Mouse (Mus musculus) hindbrain, embryonic 13.5 days (tissue): ENCODE data around the gene Fdps. TPM values are rescaled to one million over a fixed set of nuclear protein-coding genes. Genes with fewer than 3 reads are reported as not detected.

Source experiments
- ATAC-seq: fragments of 200-750 bp; cut with Nextera tagmentation; 2 replicates; pipeline ENCODE4 v1.8.0; 2017; ENCODE audit warnings: moderate TSS enrichment; ENCODE audit not compliant: low FRiP score
- H3K27ac ChIP-seq: fragments of 300-500 bp; sonication (generic); 2 replicates; pipeline ENCODE4 v1.5.1; 2015; ENCODE audit warnings: inconsistent platforms, mild to moderate bottlenecking, moderate library complexity
- H3K27me3 ChIP-seq: fragments of 300-500 bp; sonication (generic); 2 replicates; pipeline ENCODE4 v1.6.1; 2015; ENCODE audit warnings: mild to moderate bottlenecking, inconsistent platforms
- H3K36me3 ChIP-seq: fragments of 300-500 bp; sonication (generic); 2 replicates; pipeline ENCODE4 v1.6.1; 2015; ENCODE audit warnings: mild to moderate bottlenecking, inconsistent platforms
- H3K4me1 ChIP-seq: fragments of 300-500 bp; sonication (generic); replicated peaks from 2 replicates; pipeline ENCODE4 v1.6.1; 2015; ENCODE audit warnings: inconsistent platforms
- H3K4me2 ChIP-seq: fragments of 300-500 bp; sonication (generic); 2 replicates; pipeline ENCODE4 v1.6.1; 2015; ENCODE audit warnings: inconsistent platforms, mild to moderate bottlenecking, moderate library complexity
- H3K4me3 ChIP-seq: fragments of 300-500 bp; sonication (generic); 2 replicates; pipeline ENCODE4 v1.5.1; 2015; ENCODE audit warnings: mild to moderate bottlenecking, inconsistent platforms
- H3K9ac ChIP-seq: fragments of 300-500 bp; sonication (generic); 2 replicates; pipeline ENCODE4 v1.6.1; 2015; ENCODE audit warnings: mild to moderate bottlenecking, inconsistent platforms
- H3K9me3 ChIP-seq: fragments of 300-500 bp; sonication (generic); 2 replicates; pipeline ENCODE4 v1.6.1; 2016; ENCODE audit warnings: inconsistent platforms
- WGBS: fragments of 180-500 bp; shearing (Covaris S2); methylation state at CpG from one replicate; pipeline ENCODE4 v1.1.7; 2015; 5-methylcytosine and 5-hydroxymethylcytosine counted together
- polyA plus RNA-seq: library from polyadenylated mRNA; unstranded; fragments of >200 nt; fragmentation: Nextera tagmentation; extraction: Ambion mirVana; gene quantifications from 2 replicates; pipeline ENCODE4 v1.2.1, GENCODE M21; 2015

Gene Fdps
- polyA plus RNA-seq, 1 experiment from 2014 or later = 312 TPM

DNA sequence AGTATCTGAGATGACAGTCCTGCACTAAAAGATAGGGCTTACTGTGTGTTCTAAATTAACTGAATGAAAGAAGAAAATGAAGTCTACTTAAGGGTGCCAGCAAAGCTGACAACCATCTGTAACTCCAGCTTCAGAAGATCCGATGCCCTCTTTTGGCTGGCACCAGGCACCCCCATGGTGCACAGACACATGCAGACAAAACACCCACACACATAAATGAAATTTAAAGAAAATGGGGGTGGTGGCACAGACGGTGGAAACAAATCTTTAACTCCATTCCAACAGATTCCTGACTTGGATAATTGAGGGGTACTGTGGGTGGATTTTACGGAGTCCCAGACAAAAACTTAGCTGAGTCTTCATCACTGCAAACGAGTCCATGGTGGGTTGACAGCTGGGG is 30.1 kb upstream of the Fdps start:
- peak overlapping the region; percentile 72; the same call in 1 of the 2 replicates for H3K9ac ChIP-seq
- peak overlapping the region; percentile 37; the same call in 1 of the 2 replicates for H3K4me3 ChIP-seq
- H3K27ac ChIP-seq = no peak overlapping the region
- peak overlapping the region; percentile 63 for H3K4me2 ChIP-seq
- WGBS = 42% methylated on average over 4 of the region's 4 CpGs
- no peak for ATAC-seq
- H3K27me3 ChIP-seq = peaks cover 13% of the 10 kb centered on the region; the same call in 1 of the 2 replicates
- no peaks in the 10 kb centered on the region for H3K9me3 ChIP-seq
- no peaks in the 10 kb centered on the region for H3K36me3 ChIP-seq
- H3K4me1 ChIP-seq = peaks cover 7% of the 10 kb centered on the region

- H3K4me1 ChIP-seq = peaks cover 7% of the 10 kb centered on the region
- H3K27ac ChIP-seq = no peak overlapping the region
- 90% methylated on average over 3 of the region's 3 CpGs for WGBS
- no peak overlapping the region for H3K4me3 ChIP-seq
- H3K9ac ChIP-seq = no peak overlapping the region
- H3K27me3 ChIP-seq = peaks cover 6% of the 10 kb centered on the region; the same call in 1 of the 2 replicates
- H3K4me2 ChIP-seq = no peak overlapping the region
- ATAC-seq = no peak
- no peaks in the 10 kb centered on the region for H3K36me3 ChIP-seq
- H3K9me3 ChIP-seq = no peaks in the 10 kb centered on the region
These were observed 28.1 kb upstream of the Fdps start for GRCm38 (mm10) chr3:89129908-89130307.

DNA sequence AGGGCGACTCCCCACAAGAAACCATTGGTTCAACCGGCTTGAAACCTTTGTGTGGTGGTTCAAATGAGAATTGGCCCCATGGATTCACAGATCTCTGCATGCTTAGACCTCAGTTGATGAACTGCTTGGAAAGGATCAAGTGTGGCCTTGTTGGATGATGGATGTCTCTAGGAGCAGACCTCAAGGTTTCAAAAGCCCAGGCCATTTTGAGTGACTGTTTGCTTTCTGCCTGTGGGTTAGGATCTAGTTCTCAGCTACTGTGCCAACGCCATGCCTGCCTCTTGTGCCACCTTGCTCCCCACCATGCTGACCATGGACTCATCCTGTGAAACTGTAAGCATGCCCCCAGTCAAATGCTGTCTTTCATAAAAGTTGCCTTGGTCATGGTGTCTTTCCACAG is 24.2 kb upstream of the Fdps start:
- H3K9me3 ChIP-seq = no peaks in the 10 kb centered on the region
- H3K27ac ChIP-seq = no peak overlapping the region
- WGBS = 92% methylated on average over 3 of the region's 3 CpGs
- H3K4me3 ChIP-seq = no peak overlapping the region
- no peak overlapping the region for H3K9ac ChIP-seq
- no peak overlapping the region for H3K4me2 ChIP-seq
- no peaks in the 10 kb centered on the region for H3K27me3 ChIP-seq
- H3K36me3 ChIP-seq = no peaks in the 10 kb centered on the region
- no peaks in the 10 kb centered on the region for H3K4me1 ChIP-seq
- no peak for ATAC-seq

DNA sequence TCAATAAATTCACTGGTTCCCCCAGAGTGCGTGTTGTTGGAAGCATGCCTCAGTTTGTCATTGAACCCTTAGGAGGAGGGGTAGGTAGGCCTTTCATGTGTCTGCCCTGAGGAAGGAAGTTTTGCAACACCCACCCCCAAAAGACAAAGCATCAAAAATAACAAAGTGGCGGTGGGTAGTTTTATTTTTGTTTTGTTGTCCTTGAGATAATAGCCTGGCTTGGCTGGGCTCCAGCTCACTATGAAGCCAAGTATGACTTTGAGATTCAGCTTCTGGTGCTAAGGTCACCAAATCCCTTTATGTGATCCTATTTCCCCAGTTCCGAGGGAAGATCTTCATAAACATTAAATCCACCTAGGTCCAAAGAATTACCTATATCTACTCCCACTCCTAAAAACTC is 22.5 kb upstream of the Fdps start:
- Histone ChIP-seq H3K36me3 (no peaks in the 10 kb centered on the region), H3K9ac (no peak overlapping the region), H3K4me2 (no peak overlapping the region), H3K9me3 (no peaks in the 10 kb centered on the region), H3K4me1 (no peaks in the 10 kb centered on the region), H3K27me3 (no peaks in the 10 kb centered on the region), H3K4me3 (no peak overlapping the region), H3K27ac (no peak overlapping the region)
- no peak for ATAC-seq
- WGBS = 87% methylated on average over 3 of the region's 3 CpGs

DNA sequence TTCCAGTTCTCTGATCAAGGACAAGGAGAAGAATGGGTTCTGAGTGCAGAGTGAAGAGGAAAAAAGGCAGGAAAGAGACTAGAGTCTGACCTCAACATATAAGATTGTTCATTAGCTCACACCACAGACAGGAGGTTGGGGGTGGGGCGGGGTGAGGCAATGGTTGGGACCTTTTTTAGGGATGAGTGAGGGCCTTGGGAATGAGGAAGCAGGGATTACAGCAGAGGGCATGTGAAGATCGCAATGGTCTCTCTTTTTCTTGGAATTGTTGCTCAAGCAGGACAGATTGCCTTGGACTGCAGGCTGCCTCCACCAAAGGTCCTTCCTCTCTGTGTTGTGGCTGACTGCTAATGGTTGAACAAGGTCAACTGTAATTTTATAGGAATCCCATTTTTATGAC is 21.6 kb upstream of the Fdps start:
- 83% methylated on average over 2 of the region's 2 CpGs for WGBS
- no peak overlapping the region for H3K4me2 ChIP-seq
- H3K9ac ChIP-seq = no peak overlapping the region
- H3K36me3 ChIP-seq = no peaks in the 10 kb centered on the region
- no peaks in the 10 kb centered on the region for H3K4me1 ChIP-seq
- no peaks in the 10 kb centered on the region for H3K9me3 ChIP-seq
- no peak for ATAC-seq
- H3K27me3 ChIP-seq = no peaks in the 10 kb centered on the region
- H3K4me3 ChIP-seq = no peak overlapping the region
- no peak overlapping the region for H3K27ac ChIP-seq

DNA sequence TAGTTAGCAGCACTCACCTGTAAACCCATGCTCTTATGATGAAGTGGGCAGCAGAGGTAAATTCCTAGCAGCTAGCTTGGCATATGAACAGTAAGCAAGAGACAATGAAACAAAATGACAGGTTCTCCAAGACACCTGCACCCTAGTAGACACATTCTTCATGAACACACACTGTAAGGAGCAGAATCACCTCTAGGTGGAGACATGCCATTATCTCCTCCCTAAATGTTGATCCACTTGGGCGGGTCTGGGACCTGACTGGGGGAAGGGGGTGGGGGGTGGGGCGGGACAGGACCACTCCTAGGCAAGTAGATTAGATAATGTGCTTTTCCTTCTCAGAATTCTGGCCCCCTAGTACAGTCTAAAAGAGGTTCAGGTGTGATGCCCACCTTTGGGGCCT is 13.8 kb upstream of the Fdps start:
- Histone ChIP-seq H3K27ac (no peak overlapping the region), H3K4me2 (no peak overlapping the region), H3K4me1 (no peaks in the 10 kb centered on the region), H3K4me3 (no peak overlapping the region), H3K36me3 (no peaks in the 10 kb centered on the region), H3K9me3 (no peaks in the 10 kb centered on the region), H3K27me3 (no peaks in the 10 kb centered on the region), H3K9ac (no peak overlapping the region)
- ATAC-seq = no peak
- WGBS = 0% methylated on average over 2 of the region's 2 CpGs

DNA sequence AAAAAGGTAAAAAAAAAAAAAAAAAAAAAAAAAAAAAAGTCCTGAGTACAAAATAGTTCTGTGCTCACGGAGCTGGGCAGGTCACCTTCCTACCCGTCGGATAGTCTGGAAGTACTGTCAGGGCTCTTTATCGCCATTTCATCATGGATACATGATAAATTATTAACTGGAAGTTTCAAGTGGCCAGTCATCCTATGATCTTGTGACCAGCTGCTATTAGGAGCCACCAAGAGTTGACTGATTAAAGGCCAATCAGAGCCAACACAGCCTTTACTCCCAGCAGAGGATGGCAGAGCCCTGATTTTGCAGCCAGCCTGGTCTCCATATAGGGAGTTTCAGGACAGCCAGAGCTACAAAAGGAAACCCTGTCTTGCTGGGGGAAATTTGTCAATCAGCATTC is 11.3 kb upstream of the Fdps start:
- Histone ChIP-seq H3K27me3 (no peaks in the 10 kb centered on the region), H3K9me3 (no peaks in the 10 kb centered on the region), H3K27ac (no peak overlapping the region), H3K4me1 (no peaks in the 10 kb centered on the region), H3K4me3 (no peak overlapping the region), H3K4me2 (no peak overlapping the region), H3K36me3 (no peaks in the 10 kb centered on the region), H3K9ac (no peak overlapping the region)
- ATAC-seq = no peak
- 89% methylated on average over 4 of the region's 4 CpGs for WGBS

DNA sequence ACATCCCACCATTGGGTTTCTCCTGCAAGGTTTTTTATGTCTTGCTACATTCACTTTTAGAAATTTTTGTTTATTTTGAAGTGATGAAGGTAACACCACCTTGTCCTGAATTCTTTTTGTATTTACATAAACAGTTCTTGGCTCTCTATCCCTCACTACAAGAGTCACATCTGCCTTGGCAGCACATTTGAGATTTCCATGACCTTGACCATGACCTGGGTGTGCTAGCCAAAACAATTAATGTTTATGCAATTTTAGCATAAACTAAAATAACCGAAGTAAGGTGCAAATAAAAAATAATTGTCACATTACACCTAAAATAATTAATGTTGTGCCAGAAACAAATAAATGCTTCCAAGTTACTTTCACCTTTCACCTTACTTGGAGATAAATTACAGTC is 6.4 kb upstream of the Fdps start:
- H3K4me3 ChIP-seq = no peak overlapping the region
- no peak overlapping the region for H3K27ac ChIP-seq
- no peaks in the 10 kb centered on the region for H3K36me3 ChIP-seq
- H3K27me3 ChIP-seq = no peaks in the 10 kb centered on the region
- H3K9me3 ChIP-seq = no peaks in the 10 kb centered on the region
- 76% methylated on average over 1 of the region's 1 CpGs for WGBS
- H3K4me1 ChIP-seq = no peaks in the 10 kb centered on the region
- no peak for ATAC-seq
- no peak overlapping the region for H3K9ac ChIP-seq
- no peak overlapping the region for H3K4me2 ChIP-seq

- no peak for ATAC-seq
- Histone ChIP-seq H3K4me3 (no peak overlapping the region), H3K27ac (no peak overlapping the region), H3K4me1 (peaks cover 2% of the 10 kb centered on the region; the same call in 1 of the 2 replicates), H3K36me3 (no peaks in the 10 kb centered on the region), H3K27me3 (no peaks in the 10 kb centered on the region), H3K9me3 (no peaks in the 10 kb centered on the region), H3K9ac (no peak overlapping the region), H3K4me2 (no peak overlapping the region)
- WGBS = 73% methylated on average over 3 of the region's 3 CpGs
These were observed 5.8 kb upstream of the Fdps start for GRCm38 (mm10) chr3:89107545-89107944.

GRCm38 (mm10) chr3:89106881-89107280 is 5.1 kb upstream of the Fdps start:
- ATAC-seq = no peak
- H3K27ac ChIP-seq = no peak overlapping the region
- H3K4me3 ChIP-seq = no peak overlapping the region
- no peaks in the 10 kb centered on the region for H3K36me3 ChIP-seq
- no peak overlapping the region for H3K9ac ChIP-seq
- H3K4me2 ChIP-seq = no peak overlapping the region
- peaks cover 6% of the 10 kb centered on the region for H3K4me1 ChIP-seq
- H3K27me3 ChIP-seq = no peaks in the 10 kb centered on the region
- no peaks in the 10 kb centered on the region for H3K9me3 ChIP-seq

DNA sequence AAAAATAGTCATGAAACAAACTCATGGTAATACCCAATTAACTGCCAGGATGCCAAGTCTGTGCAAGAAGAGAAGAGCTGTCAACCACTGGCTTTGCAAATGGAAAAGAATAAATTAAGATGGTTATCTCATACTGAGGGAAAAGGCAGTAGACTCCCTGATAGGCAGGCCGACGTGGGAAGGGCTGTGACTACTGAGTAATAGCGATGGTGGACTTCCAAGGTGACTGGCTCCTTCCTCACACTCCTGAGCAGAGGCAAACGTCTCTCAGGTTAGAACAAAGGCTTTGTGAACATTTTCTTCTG is 1.5 kb upstream of the Fdps start:
- Histone ChIP-seq H3K4me1 (peaks cover 31% of the 10 kb centered on the region), H3K4me2 (no peak overlapping the region), H3K36me3 (peaks cover 17% of the 10 kb centered on the region), H3K27me3 (no peaks in the 10 kb centered on the region), H3K4me3 (no peak overlapping the region), H3K9me3 (no peaks in the 10 kb centered on the region), H3K9ac (no peak overlapping the region), H3K27ac (no peak overlapping the region)
- ATAC-seq = no peak
- WGBS = 83% methylated on average over 4 of the region's 4 CpGs

- peaks cover 33% of the 10 kb centered on the region for H3K4me1 ChIP-seq
- no peaks in the 10 kb centered on the region for H3K9me3 ChIP-seq
- H3K36me3 ChIP-seq = peaks cover 22% of the 10 kb centered on the region
- H3K9ac ChIP-seq = peak overlapping the region; percentile 30; the same call in 1 of the 2 replicates
- 67% methylated on average over 12 of the region's 12 CpGs for WGBS
- H3K27ac ChIP-seq = peak overlapping the region; percentile 81
- no peaks in the 10 kb centered on the region for H3K27me3 ChIP-seq
- H3K4me3 ChIP-seq = peak overlapping the region; percentile 71
- no peak for ATAC-seq
- peak overlapping the region; percentile 55 for H3K4me2 ChIP-seq
These were observed 934 bp upstream of the Fdps start for GRCm38 (mm10) chr3:89102495-89103290.

DNA sequence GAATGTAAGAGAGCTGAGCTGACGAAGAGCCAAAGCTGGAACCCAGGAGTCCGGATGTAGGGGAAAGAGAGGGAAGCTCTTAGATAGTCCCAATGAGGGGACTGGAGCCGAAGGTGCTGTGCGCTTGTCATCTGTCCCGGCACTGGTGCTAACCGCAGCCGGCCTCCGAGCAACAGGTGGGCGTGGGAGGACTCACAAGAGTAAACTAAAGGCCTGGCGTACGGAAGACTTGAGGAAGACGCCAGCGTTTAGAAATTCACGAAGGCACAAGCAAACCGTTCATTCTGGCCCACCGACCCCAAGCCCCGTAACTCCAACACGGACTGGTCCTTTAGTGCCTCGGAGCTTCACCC is 324 bp downstream of the Fdps start:
- peak overlapping the region; percentile 88 for H3K4me2 ChIP-seq
- H3K27ac ChIP-seq = peak overlapping the region; percentile 81
- under 1% methylated on average over 19 of the region's 19 CpGs for WGBS
- H3K4me3 ChIP-seq = peak overlapping the region; percentile 71
- ATAC-seq = peak; percentile 50
- peaks cover 34% of the 10 kb centered on the region for H3K36me3 ChIP-seq
- H3K27me3 ChIP-seq = no peaks in the 10 kb centered on the region
- peak overlapping the region; percentile 86 for H3K9ac ChIP-seq
- peaks cover 33% of the 10 kb centered on the region for H3K4me1 ChIP-seq
- H3K9me3 ChIP-seq = no peaks in the 10 kb centered on the region
